Mouse (Mus musculus) heart, postnatal 25 days (tissue): ENCODE measurements around the gene Tmigd1. TPM values are rescaled to one million over a fixed set of nuclear protein-coding genes. Genes with fewer than 3 reads are reported as not detected.

Source experiments
- DNase-seq: peaks from one replicate; pipeline ENCODE4 v3.0.0; 2022; ENCODE audit warnings: low spot score
- intact Hi-C: fragments of 180-260 bp; cut with DNase I; formaldehyde crosslinking; loops from one replicate; pipeline ENCODE4 v1.15.1; 2025
- total RNA-seq, 2 experiments: library from RNA; stranded (reverse); gene quantifications; 2 replicates each; pipeline ENCODE4 v1.2.3; 2021

The Tmigd1 gene
- total RNA-seq, 2 experiments from 2014 or later = 0.45 to 0.47 TPM

GRCm38 (mm10) chr11:76953536-76953935 is 51.6 kb downstream of the Tmigd1 start:
- DNase-seq = no peak
- intact Hi-C loops = no loop called here

GRCm38 (mm10) chr11:76965703-76966102 is 63.7 kb downstream of the Tmigd1 start:
- no peak for DNase-seq
- intact Hi-C loops = no loop called here

Other genes starting within 250 kb of the Tmigd1 start
- not detected for gene Bhlha9, start 229.7 kb upstream of the Tmigd1 start, total RNA-seq
- gene Trarg1, start 222.4 kb upstream of the Tmigd1 start, total RNA-seq = 1 to 10 TPM; 3.7 to 4.2 TPM
- gene Gosr1, start 138.6 kb upstream of the Tmigd1 start, total RNA-seq = 10 to 100 TPM; 25.2 to 26.7 TPM
- 10 to 100 TPM; 36.7 to 43.9 TPM for gene Cpd, start 55.1 kb upstream of the Tmigd1 start, total RNA-seq
- 10 to 100 TPM; 36.8 to 41.5 TPM for gene Blmh, start 22.6 kb downstream of the Tmigd1 start, total RNA-seq
- under 1 TPM; 0.52 to 0.67 TPM for gene Slc6a4, start 96.4 kb downstream of the Tmigd1 start, total RNA-seq
- gene Nsrp1, start 176.3 kb downstream of the Tmigd1 start, total RNA-seq = 10 to 100 TPM in 1 of 2 experiments, 1 to 10 TPM in 1; 8.2 to 11.5 TPM